Mouse (Mus musculus): ENCODE measurements at regions not wholly inside any gene's neighbourhood (a gene's known extent, or its start where the extent isn't known, plus 50 kb on each side); places are given as distances from the start of the nearest gene placed in this dataset.

GRCm38 (mm10) chr1:57572097-57572496, 165.2 kb upstream of the Tyw5 start:
- DNase-seq (ENCODE audit: low spot score in 2 of 2) = no peak

GRCm38 (mm10) chr1:57573829-57574228, 166.9 kb upstream of the Tyw5 start:
- DNase-seq (ENCODE audit: low spot score in 2 of 2) = no peak

- DNase-seq (ENCODE audit: low spot score in 2 of 2) = no peak
Observed at GRCm38 (mm10) chr1:57574530-57574929, 167.6 kb upstream of the Tyw5 start.

DNA sequence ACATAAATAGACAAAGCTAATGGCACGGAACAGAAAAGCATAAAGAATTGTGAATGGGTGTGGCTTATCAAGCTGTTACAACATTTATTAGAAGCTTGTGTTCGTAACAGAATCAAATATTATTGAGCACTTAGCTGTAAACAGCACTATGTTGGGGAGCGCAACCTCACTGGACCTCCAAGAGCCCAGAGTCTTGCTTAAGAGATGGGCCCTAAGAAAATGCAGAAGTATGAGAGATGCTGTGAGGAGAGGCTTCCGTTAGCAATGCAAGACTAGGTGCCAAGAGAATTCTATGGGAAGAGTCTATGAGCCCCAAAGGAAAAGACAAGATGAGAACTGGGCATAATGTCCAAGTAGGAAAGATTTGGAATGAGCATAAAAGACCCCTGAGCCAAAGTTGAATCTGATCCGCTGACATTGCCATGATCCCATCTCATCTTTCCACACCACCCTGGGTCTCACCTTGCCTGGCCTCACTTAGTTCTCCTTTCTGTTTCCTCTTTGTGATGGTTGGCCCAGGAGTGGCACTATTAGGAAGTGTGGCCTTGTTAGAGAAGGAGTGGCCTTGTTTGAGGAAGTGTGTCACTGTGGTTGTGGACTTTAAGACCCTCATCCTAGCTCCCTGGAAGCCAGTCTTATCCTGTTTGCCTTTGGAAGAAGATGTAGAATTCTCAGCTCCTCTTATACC, 169.3 kb upstream of the Tyw5 start:
- DNase-seq (ENCODE audit: low spot score in 2 of 2) = no peak

DNA sequence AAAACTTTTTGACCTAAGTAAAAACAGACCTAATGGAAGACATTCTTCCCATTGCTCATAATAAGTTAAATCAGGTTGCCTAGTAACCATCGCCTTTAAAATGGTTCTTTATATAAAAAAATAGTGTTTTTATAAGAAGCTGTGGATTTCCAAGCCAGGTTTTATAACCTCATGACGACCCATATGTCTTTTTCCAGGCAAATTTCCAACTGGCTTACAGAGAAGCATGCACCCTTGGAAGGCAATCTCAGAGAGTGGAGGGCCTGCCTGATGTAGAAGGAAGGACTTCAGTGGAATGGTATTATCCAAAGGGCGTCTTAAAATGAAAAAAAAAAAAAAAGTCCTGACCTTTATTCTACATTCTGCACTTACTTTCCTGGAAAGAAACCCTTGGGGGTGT, 172.2 kb upstream of the Tyw5 start:
- no peak for DNase-seq (ENCODE audit: low spot score in 2 of 2)

DNA sequence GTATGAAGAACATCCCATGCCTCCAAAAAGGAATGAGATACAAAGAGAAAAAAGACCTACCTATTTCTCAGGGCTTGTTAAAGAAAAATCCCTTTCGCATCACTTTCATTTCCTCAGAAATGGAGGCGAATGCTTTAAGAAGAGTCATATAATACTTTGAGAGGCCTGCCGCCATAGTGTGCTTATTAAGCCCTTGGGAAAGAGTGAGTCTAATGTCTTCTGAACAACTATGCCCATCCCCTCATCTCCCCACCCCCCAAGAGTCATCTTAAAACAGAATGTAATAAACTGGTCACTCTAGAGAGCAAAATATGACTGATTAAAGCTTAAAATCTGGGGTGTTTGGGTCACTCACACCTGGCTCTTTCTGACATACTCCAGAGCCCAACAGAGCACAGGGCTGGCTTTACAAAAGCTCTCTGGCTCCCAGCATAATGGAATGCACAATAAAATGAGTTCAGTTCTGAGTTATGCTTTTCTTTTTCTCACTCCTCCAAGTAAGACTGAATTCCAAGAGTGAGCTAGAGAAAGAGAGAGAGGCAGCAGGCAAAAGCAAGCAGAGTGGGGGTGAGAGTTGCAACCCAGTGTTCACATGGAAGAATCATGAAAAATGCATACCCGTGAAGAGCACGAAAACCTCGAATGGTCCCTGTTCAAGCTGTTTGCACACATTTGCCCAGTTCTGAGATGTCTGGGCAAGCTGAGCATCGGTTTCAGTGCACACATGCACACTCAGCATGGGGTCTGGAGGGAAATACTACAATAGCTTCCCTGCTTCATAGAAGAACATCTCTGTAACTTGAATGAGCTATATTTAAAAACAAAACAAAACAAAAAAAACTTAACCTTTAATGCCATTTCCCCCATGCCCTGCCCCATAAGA, 180.0 kb upstream of the Spats2l start:
- no peak for DNase-seq (ENCODE audit: low spot score in 2 of 2)

GRCm38 (mm10) chr1:57594815-57595214, 179.1 kb upstream of the Spats2l start:
- DNase-seq (ENCODE audit: low spot score in 2 of 2) = no peak

GRCm38 (mm10) chr1:57600951-57601350, 173.0 kb upstream of the Spats2l start:
- DNase-seq (ENCODE audit: low spot score in 2 of 2) = no peak

DNA sequence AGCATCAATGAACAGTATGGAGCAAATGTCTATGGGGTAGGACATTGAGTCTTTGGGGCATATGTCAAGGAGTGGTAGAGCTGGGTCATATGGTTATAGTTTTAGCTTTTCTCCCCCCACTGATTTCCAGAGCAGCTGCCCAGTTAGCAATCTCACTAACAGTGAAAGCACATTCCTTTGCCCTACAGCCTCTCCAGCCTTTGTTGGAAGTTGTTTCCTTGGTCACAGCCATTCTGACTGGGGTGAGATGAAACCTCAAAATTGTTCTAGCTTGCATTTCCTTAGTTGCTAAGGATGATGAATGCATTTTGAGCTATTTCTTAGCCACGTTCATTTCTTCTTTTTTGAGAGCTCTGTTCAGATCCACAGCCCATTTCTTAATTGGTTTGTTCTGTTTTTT, 168.4 kb upstream of the Spats2l start:
- DNase-seq (ENCODE audit: low spot score in 2 of 2) = no peak

- DNase-seq (ENCODE audit: low spot score in 2 of 2) = no peak
Observed at GRCm38 (mm10) chr1:57606060-57606683, 167.8 kb upstream of the Spats2l start.

GRCm38 (mm10) chr1:57607026-57607425, 166.9 kb upstream of the Spats2l start:
- DNase-seq (ENCODE audit: low spot score in 2 of 2) = no peak

GRCm38 (mm10) chr1:57607626-57608422, 166.1 kb upstream of the Spats2l start:
- DNase-seq (ENCODE audit: low spot score in 2 of 2) = no peak

DNA sequence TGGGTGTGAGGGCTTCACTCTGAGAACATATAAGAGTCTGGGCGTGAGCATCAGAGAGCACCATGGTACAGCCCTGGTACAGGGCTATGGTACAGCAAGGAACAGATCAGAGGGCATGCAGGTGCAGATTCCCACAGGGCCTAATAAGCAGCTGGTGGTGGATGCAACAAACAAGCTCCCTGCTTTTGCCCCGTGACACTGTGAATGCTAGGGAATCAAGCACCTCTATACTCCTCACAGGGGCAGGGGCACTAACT, 165.6 kb upstream of the Spats2l start:
- DNase-seq (ENCODE audit: low spot score in 2 of 2) = no peak

DNA sequence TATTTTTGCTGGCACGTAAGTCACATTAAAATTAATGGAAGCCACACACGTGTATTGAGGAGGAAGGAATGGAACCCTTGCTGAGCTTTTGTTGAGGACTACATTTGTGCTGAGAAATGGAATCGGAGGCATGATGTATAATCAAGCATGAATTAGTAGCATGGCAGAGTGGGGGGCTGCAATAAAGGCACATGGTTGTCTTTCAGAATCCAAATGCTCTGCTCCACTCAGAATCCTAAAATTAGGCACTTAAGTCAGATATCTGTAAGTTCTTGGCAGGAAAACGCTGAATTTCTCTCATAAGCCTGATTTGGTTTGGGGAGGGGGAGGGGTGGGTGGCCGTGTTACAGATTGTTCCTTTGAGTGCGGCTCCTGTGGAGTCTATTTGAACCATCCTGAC, 164.7 kb upstream of the Spats2l start:
- DNase-seq (ENCODE audit: low spot score in 2 of 2) = no peak

DNA sequence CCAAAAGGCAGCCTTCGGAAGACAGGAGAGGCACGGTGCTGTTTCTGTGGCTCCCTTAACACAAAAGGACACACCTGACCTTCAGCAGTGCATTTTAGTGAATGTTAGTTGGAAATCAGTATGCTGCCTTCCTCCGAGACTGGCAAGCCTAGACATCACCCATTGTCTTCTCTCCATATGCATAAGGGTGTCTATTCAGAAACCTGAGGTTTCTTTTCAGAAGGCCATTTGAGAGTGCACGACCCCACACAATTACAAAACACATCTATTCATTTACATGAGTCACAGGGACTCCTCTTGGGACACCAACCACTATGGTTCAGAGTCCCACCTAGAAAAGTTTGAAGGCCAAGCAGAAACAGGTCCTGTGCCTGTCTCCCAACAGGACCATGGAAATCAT, 161.8 kb upstream of the Spats2l start:
- no peak for DNase-seq (ENCODE audit: low spot score in 2 of 2)

GRCm38 (mm10) chr1:57612931-57613804, 160.8 kb upstream of the Spats2l start:
- no peak for DNase-seq (ENCODE audit: low spot score in 2 of 2)

DNA sequence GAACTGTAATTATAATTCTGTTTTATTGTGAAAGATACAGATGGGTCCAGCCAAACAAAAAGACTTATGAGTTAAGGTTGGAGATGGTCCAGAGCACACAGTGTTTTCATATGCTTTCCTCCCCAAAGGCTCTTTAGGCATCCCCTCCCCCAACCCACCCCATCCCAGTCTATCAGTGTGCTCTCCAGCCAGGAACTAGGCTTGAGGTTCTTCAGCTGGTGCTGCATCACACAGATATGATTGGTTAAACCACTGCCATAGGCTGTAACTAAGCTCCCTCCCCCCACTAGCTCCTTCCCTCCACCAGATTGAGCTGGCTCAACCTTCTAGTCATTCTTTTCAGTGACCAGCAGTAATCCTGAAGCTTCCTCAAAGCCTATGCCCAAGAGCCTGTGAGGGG, 158.8 kb upstream of the Spats2l start:
- no peak for DNase-seq (ENCODE audit: low spot score in 2 of 2)

- DNase-seq (ENCODE audit: low spot score in 2 of 2) = no peak
Observed at GRCm38 (mm10) chr1:57617316-57617715, 156.6 kb upstream of the Spats2l start.

DNA sequence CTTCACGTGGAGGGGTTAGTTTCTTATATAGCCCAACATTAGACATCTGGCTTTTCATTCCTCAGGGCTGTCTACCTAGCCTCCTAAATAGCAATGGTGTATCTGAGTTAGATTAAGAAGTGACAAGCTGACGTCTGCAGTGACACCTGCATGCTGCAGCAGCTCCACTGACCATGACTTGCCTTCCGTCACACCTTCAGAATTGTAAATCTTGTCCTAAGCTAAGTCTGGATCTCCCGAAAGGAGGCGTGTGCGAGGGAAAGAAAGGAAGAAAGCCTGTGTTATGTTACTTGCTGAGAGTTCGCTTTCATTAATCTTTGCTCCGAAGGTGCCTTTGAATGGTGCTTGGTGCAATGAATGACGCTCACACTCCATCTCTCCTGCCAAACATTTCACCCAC, 151.4 kb upstream of the Spats2l start:
- DNase-seq (ENCODE audit: low spot score in 2 of 2) = no peak

GRCm38 (mm10) chr1:57633986-57634385, 140.0 kb upstream of the Spats2l start:
- DNase-seq (ENCODE audit: low spot score in 2 of 2) = peak in 1 of 2 experiments; percentile 20

GRCm38 (mm10) chr1:57642131-57642530, 131.8 kb upstream of the Spats2l start:
- DNase-seq (ENCODE audit: low spot score in 2 of 2) = no peak
